Mouse (Mus musculus): ENCODE measurements at regions not wholly inside any gene's neighbourhood (a gene's known extent, or its start where the extent isn't known, plus 50 kb on each side); places are given as distances from the start of the nearest gene placed in this dataset.

- TF ChIP-seq POLR2A (IDR thresholded peaks at IDR 0.05; ENCODE audit: insufficient read depth, low read depth, low read length) (no peak), CTCF (IDR thresholded peaks at IDR 0.05; ENCODE audit: insufficient read depth, low read depth, low read length) (no peak)
- Histone ChIP-seq H3K4me3 (ENCODE audit: insufficient read depth, low read depth, low read length) (no peak overlapping the region), H3K4me1 (ENCODE audit: control insufficient read depth, insufficient read depth, low read length) (no peaks in the 10 kb centered on the region), H3K27ac (ENCODE audit: insufficient read depth, low read depth, low read length) (no peak overlapping the region)
- 60% methylated on average over 12 of the region's 12 CpGs for WGBS
Measured at GRCm38 (mm10) chr2:106256012-106256411, 252.7 kb upstream of the Dnajc24 start.

- TF ChIP-seq CTCF (IDR thresholded peaks at IDR 0.05; ENCODE audit: insufficient read depth, low read depth, low read length) = no peak
- no peak for TF ChIP-seq POLR2A (IDR thresholded peaks at IDR 0.05; ENCODE audit: insufficient read depth, low read depth, low read length)
Measured at GRCm38 (mm10) chr2:106234358-106234757, 231.0 kb upstream of the Dnajc24 start.

GRCm38 (mm10) chr2:106231136-106231535 lies 227.8 kb upstream of the Dnajc24 start:
- 76% methylated on average over 5 of the region's 5 CpGs for WGBS
- Histone ChIP-seq H3K4me3 (ENCODE audit: insufficient read depth, low read depth, low read length) (no peak overlapping the region), H3K4me1 (ENCODE audit: control insufficient read depth, insufficient read depth, low read length) (no peaks in the 10 kb centered on the region), H3K27ac (ENCODE audit: insufficient read depth, low read depth, low read length) (no peak overlapping the region)
- no peak for TF ChIP-seq POLR2A (IDR thresholded peaks at IDR 0.05; ENCODE audit: insufficient read depth, low read depth, low read length)
- no peak for TF ChIP-seq CTCF (IDR thresholded peaks at IDR 0.05; ENCODE audit: insufficient read depth, low read depth, low read length)

More at GRCm38 (mm10) chr2:106234358-106234757, 231.0 kb upstream of the Dnajc24 start:
- no peak overlapping the region for H3K27ac ChIP-seq (ENCODE audit: insufficient read depth, low read depth, low read length)
- H3K4me3 ChIP-seq (ENCODE audit: insufficient read depth, low read depth, low read length) = no peak overlapping the region
- WGBS = 86% methylated on average over 4 of the region's 4 CpGs
- no peaks in the 10 kb centered on the region for H3K4me1 ChIP-seq (ENCODE audit: control insufficient read depth, insufficient read depth, low read length)

- 91% methylated on average over 3 of the region's 3 CpGs for WGBS
- Histone ChIP-seq H3K27ac (ENCODE audit: insufficient read depth, low read depth, low read length) (no peak overlapping the region), H3K4me3 (ENCODE audit: insufficient read depth, low read depth, low read length) (no peak overlapping the region), H3K4me1 (ENCODE audit: control insufficient read depth, insufficient read depth, low read length) (no peaks in the 10 kb centered on the region)
- TF ChIP-seq POLR2A (IDR thresholded peaks at IDR 0.05; ENCODE audit: insufficient read depth, low read depth, low read length) (no peak), CTCF (IDR thresholded peaks at IDR 0.05; ENCODE audit: insufficient read depth, low read depth, low read length) (no peak)
Measured at GRCm38 (mm10) chr2:106230021-106230420, 226.7 kb upstream of the Dnajc24 start.

- Histone ChIP-seq H3K4me1 (ENCODE audit: control insufficient read depth, insufficient read depth, low read length) (no peaks in the 10 kb centered on the region), H3K4me3 (ENCODE audit: insufficient read depth, low read depth, low read length) (no peak overlapping the region), H3K27ac (ENCODE audit: insufficient read depth, low read depth, low read length) (no peak overlapping the region)
- TF ChIP-seq POLR2A (IDR thresholded peaks at IDR 0.05; ENCODE audit: insufficient read depth, low read depth, low read length) (no peak), CTCF (IDR thresholded peaks at IDR 0.05; ENCODE audit: insufficient read depth, low read depth, low read length) (no peak)
- WGBS = 85% methylated on average over 1 of the region's 1 CpGs
Measured at GRCm38 (mm10) chr2:106228249-106228648, 224.9 kb upstream of the Dnajc24 start.

GRCm38 (mm10) chr2:106216169-106216568 lies 212.8 kb upstream of the Dnajc24 start:
- H3K4me3 ChIP-seq (ENCODE audit: insufficient read depth, low read depth, low read length) = no peak overlapping the region
- no peak overlapping the region for H3K27ac ChIP-seq (ENCODE audit: insufficient read depth, low read depth, low read length)
- no peaks in the 10 kb centered on the region for H3K4me1 ChIP-seq (ENCODE audit: control insufficient read depth, insufficient read depth, low read length)
- 64% methylated on average over 3 of the region's 3 CpGs for WGBS
- TF ChIP-seq CTCF (IDR thresholded peaks at IDR 0.05; ENCODE audit: insufficient read depth, low read depth, low read length) (no peak), POLR2A (IDR thresholded peaks at IDR 0.05; ENCODE audit: insufficient read depth, low read depth, low read length) (no peak)

- H3K27ac ChIP-seq (ENCODE audit: insufficient read depth, low read depth, low read length) = no peak overlapping the region
- H3K4me1 ChIP-seq (ENCODE audit: control insufficient read depth, insufficient read depth, low read length) = no peaks in the 10 kb centered on the region
- no peak for TF ChIP-seq POLR2A (IDR thresholded peaks at IDR 0.05; ENCODE audit: insufficient read depth, low read depth, low read length)
- TF ChIP-seq CTCF (IDR thresholded peaks at IDR 0.05; ENCODE audit: insufficient read depth, low read depth, low read length) = no peak
- WGBS = 79% methylated on average over 4 of the region's 4 CpGs
- no peak overlapping the region for H3K4me3 ChIP-seq (ENCODE audit: insufficient read depth, low read depth, low read length)
Measured at GRCm38 (mm10) chr2:106213740-106214139, 210.4 kb upstream of the Dnajc24 start.

GRCm38 (mm10) chr2:106210773-106211172 lies 207.4 kb upstream of the Dnajc24 start:
- Histone ChIP-seq H3K27ac (ENCODE audit: insufficient read depth, low read depth, low read length) (no peak overlapping the region), H3K4me3 (ENCODE audit: insufficient read depth, low read depth, low read length) (no peak overlapping the region), H3K4me1 (ENCODE audit: control insufficient read depth, insufficient read depth, low read length) (no peaks in the 10 kb centered on the region)
- 93% methylated on average over 1 of the region's 1 CpGs for WGBS
- TF ChIP-seq POLR2A (IDR thresholded peaks at IDR 0.05; ENCODE audit: insufficient read depth, low read depth, low read length) (no peak), CTCF (IDR thresholded peaks at IDR 0.05; ENCODE audit: insufficient read depth, low read depth, low read length) (no peak)

- Histone ChIP-seq H3K4me3 (ENCODE audit: insufficient read depth, low read depth, low read length) (no peak overlapping the region), H3K4me1 (ENCODE audit: control insufficient read depth, insufficient read depth, low read length) (no peaks in the 10 kb centered on the region), H3K27ac (ENCODE audit: insufficient read depth, low read depth, low read length) (no peak overlapping the region)
- TF ChIP-seq POLR2A (IDR thresholded peaks at IDR 0.05; ENCODE audit: insufficient read depth, low read depth, low read length) (no peak), CTCF (IDR thresholded peaks at IDR 0.05; ENCODE audit: insufficient read depth, low read depth, low read length) (no peak)
- WGBS = 61% methylated on average over 4 of the region's 4 CpGs
Measured at GRCm38 (mm10) chr2:106208767-106209250, 205.5 kb upstream of the Dnajc24 start.

- no peak overlapping the region for H3K27ac ChIP-seq (ENCODE audit: insufficient read depth, low read depth, low read length)
- WGBS = 97% methylated on average over 2 of the region's 2 CpGs
- no peak overlapping the region for H3K4me3 ChIP-seq (ENCODE audit: insufficient read depth, low read depth, low read length)
- TF ChIP-seq CTCF (IDR thresholded peaks at IDR 0.05; ENCODE audit: insufficient read depth, low read depth, low read length) (no peak), POLR2A (IDR thresholded peaks at IDR 0.05; ENCODE audit: insufficient read depth, low read depth, low read length) (no peak)
- 0 out of 2 replicates have a peak, but pooled peaks cover 1% of the 10 kb centered on the region for H3K4me1 ChIP-seq (ENCODE audit: control insufficient read depth, insufficient read depth, low read length)
Measured at GRCm38 (mm10) chr2:106200130-106200529, 196.8 kb upstream of the Dnajc24 start.

Data from olfactory bulb, adult 2 months (tissue).